Mouse (Mus musculus) E14TG2a.4 (cell line): ENCODE data around the gene Polr2a.

Experiments used
- CTCF ChIP-seq: conservative IDR thresholded peaks from 2 replicates; pipeline ENCODE4 v1.5.1; 2014; ENCODE audit warnings: low read length
- POU5F1 ChIP-seq: IDR thresholded peaks from 2 replicates; pipeline ENCODE4 v1.6.1; 2014; ENCODE audit warnings: low read length, borderline replicate concordance

GRCm38 (mm10) chr11:69708614-69709265 lies 49.7 kb downstream of the Polr2a start:
- no peak for TF ChIP-seq CTCF
- no peak for TF ChIP-seq POU5F1
